Mouse (Mus musculus): ENCODE results near the gene Pdzd2.

DNA sequence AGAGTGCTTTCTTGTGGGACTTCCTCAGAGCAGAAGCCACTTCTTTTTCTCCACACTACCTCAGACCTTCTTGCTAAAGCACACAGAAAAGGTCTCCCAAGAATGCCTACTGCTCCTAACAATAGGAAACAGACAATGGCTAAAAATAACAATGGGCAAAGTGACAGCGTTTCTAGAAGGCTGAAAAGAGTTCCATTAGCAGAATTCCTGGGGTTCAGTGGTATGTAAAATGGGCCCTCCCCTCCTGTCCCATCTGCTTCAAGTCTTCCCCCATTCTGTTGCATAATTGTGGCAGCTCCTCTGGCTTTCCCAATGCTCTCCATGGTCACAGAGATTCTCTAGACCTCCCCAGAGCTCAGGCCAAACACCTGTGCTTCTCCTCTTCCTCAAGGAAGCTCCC is 31.4 kb downstream of the Pdzd2 start:
- TF ChIP-seq CTCF (IDR thresholded peaks at IDR 0.05; ENCODE audit: borderline replicate concordance, control insufficient read depth, extremely low read depth, insufficient read depth, low read length, poor library complexity) (no peak), POLR2A (IDR thresholded peaks at IDR 0.05; ENCODE audit: control insufficient read depth, extremely low read depth, insufficient read depth, low read length, poor library complexity) (no peak)
